Mouse (Mus musculus): ENCODE measurements around the gene Pgrmc2. TPM values are rescaled to one million over a fixed set of nuclear protein-coding genes. Genes with fewer than 3 reads are reported as not detected.

Gene Pgrmc2
- total RNA-seq, 1 experiment = 61.5 TPM

DNA sequence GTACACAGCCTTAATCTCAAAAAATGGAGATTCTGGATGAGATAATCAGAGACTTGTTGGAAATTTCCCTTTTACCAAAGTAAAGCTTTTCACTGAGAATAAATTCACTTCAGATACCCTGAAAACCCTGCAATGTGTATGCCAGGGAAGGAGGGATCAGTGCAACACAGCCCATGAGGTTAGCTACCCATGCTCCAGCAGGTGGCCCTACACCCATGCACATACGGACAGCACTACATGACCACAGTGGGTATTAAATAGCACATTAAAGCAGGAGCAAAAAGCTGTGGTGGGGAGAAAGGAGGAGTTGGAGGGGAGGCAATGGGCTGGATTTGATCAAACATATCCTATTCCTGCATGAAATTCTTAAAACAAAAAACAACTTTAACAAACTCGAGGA lies 12.3 kb downstream of the Pgrmc2 start:
- H3K36me3 ChIP-seq (ENCODE audit: control insufficient read depth, insufficient read depth, low read length, poor library complexity, severe bottlenecking) = peaks cover 16% of the 10 kb centered on the region; the same call in 1 of the 2 replicates
- in situ Hi-C loops (cut with MboI; ENCODE audit: low sequenced_read_pairs in 2 of 2, unreplicated experiment in 2 of 2) = no loop called here
- no peak overlapping the region for H3K4me3 ChIP-seq (ENCODE audit: insufficient read depth in 1 of 2, low read depth in 1 of 2, low read length in 2 of 2, poor library complexity in 1 of 2, severe bottlenecking in 1 of 2)
- no peak for TF ChIP-seq HCFC1 (IDR thresholded peaks at IDR 0.05; ENCODE audit: borderline replicate concordance, insufficient read depth, low read length)
- no peak for TF ChIP-seq ZC3H11A (IDR thresholded peaks at IDR 0.05; ENCODE audit: borderline replicate concordance, low read depth, low read length)
- TF ChIP-seq ZNF384 (IDR thresholded peaks at IDR 0.05; ENCODE audit: low read depth, low read length) = no peak
- TF ChIP-seq CHD2 (IDR thresholded peaks at IDR 0.05; ENCODE audit: low read depth, low read length) = no peak
- no peak for TF ChIP-seq MAFK (IDR thresholded peaks at IDR 0.05; ENCODE audit: insufficient read depth, low read depth, low read length)
- no peak overlapping the region for H3K9ac ChIP-seq (ENCODE audit: insufficient read depth, low read depth, low read length, poor library complexity, severe bottlenecking)
- DNase-seq (ENCODE audit: low read depth, low spot score) = no peak
- peaks cover 0 to 2% of the 10 kb centered on the region in 2 experiments; a peak in 2 of 4 replicates for H3K4me1 ChIP-seq (ENCODE audit: control insufficient read depth in 2 of 2, insufficient read depth in 2 of 2, low read length in 2 of 2, poor library complexity in 1 of 2)
- H3K27ac ChIP-seq (ENCODE audit: insufficient read depth, low read depth, low read length, poor library complexity, severe bottlenecking) = no peak overlapping the region
- H3K9me3 ChIP-seq (ENCODE audit: control insufficient read depth, insufficient read depth, low read depth, low read length) = no peaks in the 10 kb centered on the region

GRCm38 (mm10) chr3:41065320-41065719 lies 17.5 kb downstream of the Pgrmc2 start:
- no peak for DNase-seq (ENCODE audit: low read depth, low spot score)
- no peak overlapping the region for H3K9ac ChIP-seq (ENCODE audit: insufficient read depth, low read depth, low read length, poor library complexity, severe bottlenecking)
- peaks cover 14% of the 10 kb centered on the region; the same call in 1 of the 2 replicates for H3K36me3 ChIP-seq (ENCODE audit: control insufficient read depth, insufficient read depth, low read length, poor library complexity, severe bottlenecking)
- H3K4me1 ChIP-seq (ENCODE audit: control insufficient read depth in 2 of 2, insufficient read depth in 2 of 2, low read length in 2 of 2, poor library complexity in 1 of 2) = no peaks in the 10 kb centered on the region
- no peaks in the 10 kb centered on the region for H3K9me3 ChIP-seq (ENCODE audit: control insufficient read depth, insufficient read depth, low read depth, low read length)
- in situ Hi-C loops (cut with MboI; ENCODE audit: low sequenced_read_pairs in 2 of 2, unreplicated experiment in 2 of 2) = no loop called here
- H3K27ac ChIP-seq (ENCODE audit: insufficient read depth, low read depth, low read length, poor library complexity, severe bottlenecking) = no peak overlapping the region
- H3K4me3 ChIP-seq (ENCODE audit: insufficient read depth in 1 of 2, low read depth in 1 of 2, low read length in 2 of 2, poor library complexity in 1 of 2, severe bottlenecking in 1 of 2) = no peak overlapping the region
- TF ChIP-seq CHD2 (IDR thresholded peaks at IDR 0.05; ENCODE audit: low read depth, low read length) (no peak), ZC3H11A (IDR thresholded peaks at IDR 0.05; ENCODE audit: borderline replicate concordance, low read depth, low read length) (no peak), ZNF384 (IDR thresholded peaks at IDR 0.05; ENCODE audit: low read depth, low read length) (no peak), MAFK (IDR thresholded peaks at IDR 0.05; ENCODE audit: insufficient read depth, low read depth, low read length) (no peak), HCFC1 (IDR thresholded peaks at IDR 0.05; ENCODE audit: borderline replicate concordance, insufficient read depth, low read length) (no peak)

- H3K36me3 ChIP-seq (ENCODE audit: control insufficient read depth, insufficient read depth, low read length, poor library complexity, severe bottlenecking) = peaks cover 5% of the 10 kb centered on the region; the same call in 1 of the 2 replicates
- H3K9me3 ChIP-seq (ENCODE audit: control insufficient read depth, insufficient read depth, low read depth, low read length) = no peaks in the 10 kb centered on the region
- in situ Hi-C loops (cut with MboI; ENCODE audit: low sequenced_read_pairs in 2 of 2, unreplicated experiment in 2 of 2) = no loop called here
- no peak for DNase-seq (ENCODE audit: low read depth, low spot score)
- H3K4me1 ChIP-seq (ENCODE audit: control insufficient read depth in 2 of 2, insufficient read depth in 2 of 2, low read length in 2 of 2, poor library complexity in 1 of 2) = no peaks in the 10 kb centered on the region
- no peak overlapping the region for H3K27ac ChIP-seq (ENCODE audit: insufficient read depth, low read depth, low read length, poor library complexity, severe bottlenecking)
- no peak overlapping the region for H3K9ac ChIP-seq (ENCODE audit: insufficient read depth, low read depth, low read length, poor library complexity, severe bottlenecking)
- TF ChIP-seq HCFC1 (IDR thresholded peaks at IDR 0.05; ENCODE audit: borderline replicate concordance, insufficient read depth, low read length) (no peak), ZNF384 (IDR thresholded peaks at IDR 0.05; ENCODE audit: low read depth, low read length) (no peak), CHD2 (IDR thresholded peaks at IDR 0.05; ENCODE audit: low read depth, low read length) (no peak), MAFK (IDR thresholded peaks at IDR 0.05; ENCODE audit: insufficient read depth, low read depth, low read length) (no peak), ZC3H11A (IDR thresholded peaks at IDR 0.05; ENCODE audit: borderline replicate concordance, low read depth, low read length) (no peak)
- no peak overlapping the region for H3K4me3 ChIP-seq (ENCODE audit: insufficient read depth in 1 of 2, low read depth in 1 of 2, low read length in 2 of 2, poor library complexity in 1 of 2, severe bottlenecking in 1 of 2)
Measured at GRCm38 (mm10) chr3:41062758-41063157, 20.1 kb downstream of the Pgrmc2 start.

- in situ Hi-C loops (cut with MboI; ENCODE audit: low sequenced_read_pairs in 2 of 2, unreplicated experiment in 2 of 2) = no loop called here
- TF ChIP-seq ZC3H11A (IDR thresholded peaks at IDR 0.05; ENCODE audit: borderline replicate concordance, low read depth, low read length) = no peak
- no peak for TF ChIP-seq HCFC1 (IDR thresholded peaks at IDR 0.05; ENCODE audit: borderline replicate concordance, insufficient read depth, low read length)
- TF ChIP-seq ZNF384 (IDR thresholded peaks at IDR 0.05; ENCODE audit: low read depth, low read length) = no peak
- TF ChIP-seq MAFK (IDR thresholded peaks at IDR 0.05; ENCODE audit: insufficient read depth, low read depth, low read length) = no peak
- TF ChIP-seq CHD2 (IDR thresholded peaks at IDR 0.05; ENCODE audit: low read depth, low read length) = no peak
- no peaks in the 10 kb centered on the region for H3K9me3 ChIP-seq (ENCODE audit: control insufficient read depth, insufficient read depth, low read depth, low read length)
Measured at GRCm38 (mm10) chr3:41061831-41062565, 20.8 kb downstream of the Pgrmc2 start.

More at GRCm38 (mm10) chr3:41061831-41062565, 20.8 kb downstream of the Pgrmc2 start:
- DNase-seq (ENCODE audit: low read depth, low spot score) = no peak
- Histone ChIP-seq H3K36me3 (ENCODE audit: control insufficient read depth, insufficient read depth, low read length, poor library complexity, severe bottlenecking) (no peaks in the 10 kb centered on the region; the same call in 1 of the 2 replicates), H3K9ac (ENCODE audit: insufficient read depth, low read depth, low read length, poor library complexity, severe bottlenecking) (no peak overlapping the region), H3K4me3 (ENCODE audit: insufficient read depth in 1 of 2, low read depth in 1 of 2, low read length in 2 of 2, poor library complexity in 1 of 2, severe bottlenecking in 1 of 2) (no peak overlapping the region), H3K27ac (ENCODE audit: insufficient read depth, low read depth, low read length, poor library complexity, severe bottlenecking) (no peak overlapping the region), H3K4me1 (ENCODE audit: control insufficient read depth in 2 of 2, insufficient read depth in 2 of 2, low read length in 2 of 2, poor library complexity in 1 of 2) (no peaks in the 10 kb centered on the region)
